Mouse (Mus musculus) kidney, embryonic 16.5 days (tissue): ENCODE results near the gene Hnrnpll. TPM values are rescaled to one million over a fixed set of nuclear protein-coding genes. Genes with fewer than 3 reads are reported as not detected.
"Not testable (repeated sequence)": the region's sequence is repeated elsewhere in the genome, so short reads cannot be mapped to it uniquely, and the experiment has no call there.

ENCODE experiments used
- ATAC-seq: fragments of 200-750 bp; cut with Nextera tagmentation; 2 replicates; pipeline ENCODE4 v1.8.0; 2017; ENCODE audit warnings: moderate TSS enrichment; ENCODE audit not compliant: low FRiP score, low TSS enrichment
- H3K27ac ChIP-seq: fragments of 300-500 bp; sonication (generic); 2 replicates; pipeline ENCODE4 v1.5.1; 2014; ENCODE audit warnings: low read length
- H3K27me3 ChIP-seq: fragments of 300-500 bp; sonication (generic); 2 replicates; pipeline ENCODE4 v1.6.1; 2014; ENCODE audit warnings: low read length, control low read depth, mixed read lengths; ENCODE audit not compliant: insufficient read depth
- H3K36me3 ChIP-seq: fragments of 300-500 bp; sonication (generic); 2 replicates; pipeline ENCODE4 v1.6.1; 2014; ENCODE audit warnings: low read length, control low read depth, mixed read lengths; ENCODE audit not compliant: insufficient read depth
- H3K4me1 ChIP-seq: fragments of 300-500 bp; sonication (generic); 2 replicates; pipeline ENCODE4 v1.6.1; 2014; ENCODE audit warnings: low read length, control low read depth, mixed read lengths; ENCODE audit not compliant: insufficient read depth
- H3K4me2 ChIP-seq: fragments of 300-500 bp; sonication (generic); replicated peaks from 2 replicates; pipeline ENCODE4 v1.6.1; 2014; ENCODE audit warnings: low read depth, low read length
- H3K4me3 ChIP-seq: fragments of 300-500 bp; sonication (generic); 2 replicates; pipeline ENCODE4 v1.5.1; 2014; ENCODE audit warnings: mild to moderate bottlenecking, low read length
- H3K9ac ChIP-seq: fragments of 300-500 bp; sonication (generic); replicated peaks from 2 replicates; pipeline ENCODE4 v1.6.1; 2014; ENCODE audit warnings: low read length
- H3K9me3 ChIP-seq: fragments of 300-500 bp; sonication (generic); 2 replicates; pipeline ENCODE4 v1.6.1; 2016; ENCODE audit warnings: low read length, control low read depth
- WGBS: fragments of 180-500 bp; shearing (Covaris S2); extraction: QIAGEN DNeasy Blood & Tissue Kit; methylation state at CpG from one replicate; pipeline ENCODE4 v1.1.7; 2014; 5-methylcytosine and 5-hydroxymethylcytosine counted together
- polyA plus RNA-seq: library from polyadenylated mRNA; unstranded; fragments of >200 nt; fragmentation: Nextera tagmentation; extraction: Ambion mirVana; gene quantifications from 2 replicates; pipeline ENCODE4 v1.2.1, GENCODE M21; 2015

The Hnrnpll gene
- polyA plus RNA-seq, 1 experiment from 2014 or later, result 56.9 TPM

GRCm38 (mm10) chr17:80028675-80029074 lies 33.5 kb downstream of the Hnrnpll start:
- H3K4me2 ChIP-seq, result no peak overlapping the region
- no peak overlapping the region for H3K4me3 ChIP-seq
- no peaks in the 10 kb centered on the region for H3K9me3 ChIP-seq
- 94% methylated on average over 6 of the region's 6 CpGs for WGBS
- no peak overlapping the region for H3K27ac ChIP-seq
- H3K9ac ChIP-seq, result no peak overlapping the region
- no peaks in the 10 kb centered on the region for H3K4me1 ChIP-seq
- peaks cover 32% of the 10 kb centered on the region for H3K36me3 ChIP-seq
- ATAC-seq, result no peak
- no peaks in the 10 kb centered on the region for H3K27me3 ChIP-seq

GRCm38 (mm10) chr17:80026189-80026936 lies 35.8 kb downstream of the Hnrnpll start:
- ATAC-seq, result no peak
- H3K4me3 ChIP-seq, result no peak overlapping the region
- H3K9ac ChIP-seq, result no peak overlapping the region
- no peaks in the 10 kb centered on the region for H3K27me3 ChIP-seq
- H3K9me3 ChIP-seq, result peaks cover 4% of the 10 kb centered on the region; the same call in 1 of the 2 replicates
- H3K4me2 ChIP-seq, result no peak overlapping the region
- H3K4me1 ChIP-seq, result no peaks in the 10 kb centered on the region
- no peak overlapping the region for H3K27ac ChIP-seq
- 96% methylated on average over 5 of the region's 5 CpGs for WGBS
- H3K36me3 ChIP-seq, result peaks cover 18% of the 10 kb centered on the region

- no peaks in the 10 kb centered on the region for H3K27me3 ChIP-seq
- WGBS, result 63% methylated on average over 5 of the region's 5 CpGs
These were observed 40.0 kb downstream of the Hnrnpll start for GRCm38 (mm10) chr17:80022090-80022489.

GRCm38 (mm10) chr17:80020495-80020894 lies 41.6 kb downstream of the Hnrnpll start:
- H3K36me3 ChIP-seq, result no peaks in the 10 kb centered on the region
- H3K27me3 ChIP-seq, result no peaks in the 10 kb centered on the region
- 65% methylated on average over 2 of the region's 2 CpGs for WGBS
- H3K9ac ChIP-seq, result no peak overlapping the region
- peaks cover 4% of the 10 kb centered on the region; the same call in 1 of the 2 replicates for H3K9me3 ChIP-seq
- no peak overlapping the region for H3K27ac ChIP-seq
- H3K4me1 ChIP-seq, result peaks cover 4% of the 10 kb centered on the region; the same call in 1 of the 2 replicates
- no peak for ATAC-seq
- no peak overlapping the region for H3K4me3 ChIP-seq
- H3K4me2 ChIP-seq, result no peak overlapping the region

More at GRCm38 (mm10) chr17:80022090-80022489, 40.0 kb downstream of the Hnrnpll start:
- H3K4me2 ChIP-seq, result no peak overlapping the region
- peaks cover 4% of the 10 kb centered on the region; the same call in 1 of the 2 replicates for H3K4me1 ChIP-seq
- no peak overlapping the region for H3K9ac ChIP-seq
- no peak for ATAC-seq
- peaks cover 4% of the 10 kb centered on the region; the same call in 1 of the 2 replicates for H3K9me3 ChIP-seq
- no peak overlapping the region for H3K27ac ChIP-seq
- no peaks in the 10 kb centered on the region for H3K36me3 ChIP-seq
- no peak overlapping the region for H3K4me3 ChIP-seq

- 11% methylated on average over 22 of the region's 22 CpGs for WGBS
- peaks cover 4% of the 10 kb centered on the region; the same call in 1 of the 2 replicates for H3K9me3 ChIP-seq
- no peak overlapping the region for H3K27ac ChIP-seq
- no peaks in the 10 kb centered on the region for H3K27me3 ChIP-seq
- H3K36me3 ChIP-seq, result no peaks in the 10 kb centered on the region
- peak; percentile 80 for ATAC-seq
- H3K9ac ChIP-seq, result peak overlapping the region; percentile 55; the same call in 1 of the 2 replicates
- H3K4me3 ChIP-seq, result peak overlapping the region; percentile 29
- H3K4me1 ChIP-seq, result peaks cover 4% of the 10 kb centered on the region; the same call in 1 of the 2 replicates
- peak overlapping the region; percentile 52 for H3K4me2 ChIP-seq
These were observed 43.1 kb downstream of the Hnrnpll start for GRCm38 (mm10) chr17:80018976-80019541.

- Histone ChIP-seq H3K9ac (no peak overlapping the region), H3K4me1 (peaks cover 4% of the 10 kb centered on the region; the same call in 1 of the 2 replicates), H3K27me3 (no peaks in the 10 kb centered on the region), H3K4me3 (no peak overlapping the region), H3K4me2 (no peak overlapping the region), H3K36me3 (no peaks in the 10 kb centered on the region), H3K27ac (no peak overlapping the region), H3K9me3 (peaks cover 3% of the 10 kb centered on the region; the same call in 1 of the 2 replicates)
- no peak for ATAC-seq
- WGBS, result 64% methylated on average over 12 of the region's 12 CpGs
These were observed 43.7 kb downstream of the Hnrnpll start for GRCm38 (mm10) chr17:80018239-80018975.

- no peak overlapping the region for H3K4me3 ChIP-seq
- H3K27ac ChIP-seq, result no peak overlapping the region
- ATAC-seq, result no peak
- no peak overlapping the region for H3K4me2 ChIP-seq
- H3K36me3 ChIP-seq, result no peaks in the 10 kb centered on the region
- H3K4me1 ChIP-seq, result peaks cover 4% of the 10 kb centered on the region; the same call in 1 of the 2 replicates
- H3K27me3 ChIP-seq, result no peaks in the 10 kb centered on the region
- H3K9me3 ChIP-seq, result no peaks in the 10 kb centered on the region
- WGBS, result 57% methylated on average over 12 of the region's 12 CpGs
- no peak overlapping the region for H3K9ac ChIP-seq
These were observed 44.7 kb downstream of the Hnrnpll start for GRCm38 (mm10) chr17:80017389-80017788.

GRCm38 (mm10) chr17:80016400-80016799 lies 45.7 kb downstream of the Hnrnpll start:
- not testable (repeated sequence) for H3K4me3 ChIP-seq, H3K9ac ChIP-seq, H3K36me3 ChIP-seq, H3K27me3 ChIP-seq, H3K27ac ChIP-seq, H3K4me1 ChIP-seq, H3K4me2 ChIP-seq, ATAC-seq, H3K9me3 ChIP-seq
- 89% methylated on average over 4 of the region's 4 CpGs for WGBS

- Histone ChIP-seq H3K4me3 (no peak overlapping the region), H3K4me1 (peaks cover 13% of the 10 kb centered on the region), H3K36me3 (no peaks in the 10 kb centered on the region), H3K9ac (no peak overlapping the region), H3K4me2 (no peak overlapping the region), H3K27me3 (no peaks in the 10 kb centered on the region), H3K9me3 (no peaks in the 10 kb centered on the region), H3K27ac (no peak overlapping the region)
- WGBS, result 82% methylated on average over 8 of the region's 8 CpGs
- ATAC-seq, result no peak
These were observed 47.7 kb downstream of the Hnrnpll start for GRCm38 (mm10) chr17:80014361-80014809.
